Mouse (Mus musculus): ENCODE data around the gene Ciita. TPM values are rescaled to one million over a fixed set of nuclear protein-coding genes. Genes with fewer than 3 reads are reported as not detected.

Ciita gene
- polyA plus RNA-seq, 1 experiment from 2014 or later, result 0.49 TPM

GRCm38 (mm10) chr16:10461178-10461577 is 18.7 kb upstream of the Ciita start:
- Histone ChIP-seq H3K27ac (ENCODE audit: low read length) (no peak overlapping the region), H3K4me2 (ENCODE audit: low read depth, low read length) (no peak overlapping the region), H3K27me3 (ENCODE audit: control insufficient read depth, insufficient read depth, low read length) (no peaks in the 10 kb centered on the region), H3K9ac (ENCODE audit: low read length) (no peak overlapping the region), H3K4me1 (ENCODE audit: control insufficient read depth, insufficient read depth, low read length) (no peaks in the 10 kb centered on the region), H3K36me3 (ENCODE audit: control insufficient read depth, insufficient read depth, low read length) (no peaks in the 10 kb centered on the region), H3K4me3 (replicated peaks; ENCODE audit: low read length) (no peak overlapping the region), H3K9me3 (replicated peaks; ENCODE audit: control insufficient read depth, low read length) (no peaks in the 10 kb centered on the region)
- WGBS, result 73% methylated on average over 2 of the region's 2 CpGs
- no peak for ATAC-seq (ENCODE audit: insufficient read depth, low FRiP score)

GRCm38 (mm10) chr16:10465011-10465681 is 14.7 kb upstream of the Ciita start:
- H3K4me3 ChIP-seq (replicated peaks; ENCODE audit: low read length), result no peak overlapping the region
- 15% methylated on average over 4 of the region's 4 CpGs for WGBS
- H3K4me1 ChIP-seq (ENCODE audit: control insufficient read depth, insufficient read depth, low read length), result no peaks in the 10 kb centered on the region
- no peaks in the 10 kb centered on the region for H3K9me3 ChIP-seq (replicated peaks; ENCODE audit: control insufficient read depth, low read length)
- H3K27me3 ChIP-seq (ENCODE audit: control insufficient read depth, insufficient read depth, low read length), result no peaks in the 10 kb centered on the region
- no peak for ATAC-seq (ENCODE audit: insufficient read depth, low FRiP score)
- H3K4me2 ChIP-seq (ENCODE audit: low read depth, low read length), result no peak overlapping the region
- H3K9ac ChIP-seq (ENCODE audit: low read length), result no peak overlapping the region
- H3K36me3 ChIP-seq (ENCODE audit: control insufficient read depth, insufficient read depth, low read length), result no peaks in the 10 kb centered on the region
- H3K27ac ChIP-seq (ENCODE audit: low read length), result no peak overlapping the region

- WGBS, result 37% methylated on average over 11 of the region's 11 CpGs
- H3K4me3 ChIP-seq (replicated peaks; ENCODE audit: low read length), result no peak overlapping the region
- no peak overlapping the region for H3K4me2 ChIP-seq (ENCODE audit: low read depth, low read length)
- H3K36me3 ChIP-seq (ENCODE audit: control insufficient read depth, insufficient read depth, low read length), result no peaks in the 10 kb centered on the region
- no peak overlapping the region for H3K9ac ChIP-seq (ENCODE audit: low read length)
- H3K27ac ChIP-seq (ENCODE audit: low read length), result no peak overlapping the region
- H3K9me3 ChIP-seq (replicated peaks; ENCODE audit: control insufficient read depth, low read length), result no peaks in the 10 kb centered on the region
- H3K4me1 ChIP-seq (ENCODE audit: control insufficient read depth, insufficient read depth, low read length), result no peaks in the 10 kb centered on the region
- ATAC-seq (ENCODE audit: insufficient read depth, low FRiP score), result no peak
- H3K27me3 ChIP-seq (ENCODE audit: control insufficient read depth, insufficient read depth, low read length), result no peaks in the 10 kb centered on the region
Observed at GRCm38 (mm10) chr16:10467391-10468107, 12.3 kb upstream of the Ciita start.

GRCm38 (mm10) chr16:10468201-10468600 is 11.7 kb upstream of the Ciita start:
- Histone ChIP-seq H3K4me2 (ENCODE audit: low read depth, low read length) (no peak overlapping the region), H3K27me3 (ENCODE audit: control insufficient read depth, insufficient read depth, low read length) (no peaks in the 10 kb centered on the region), H3K4me3 (replicated peaks; ENCODE audit: low read length) (no peak overlapping the region), H3K9ac (ENCODE audit: low read length) (no peak overlapping the region), H3K27ac (ENCODE audit: low read length) (no peak overlapping the region), H3K4me1 (ENCODE audit: control insufficient read depth, insufficient read depth, low read length) (no peaks in the 10 kb centered on the region), H3K9me3 (replicated peaks; ENCODE audit: control insufficient read depth, low read length) (no peaks in the 10 kb centered on the region), H3K36me3 (ENCODE audit: control insufficient read depth, insufficient read depth, low read length) (no peaks in the 10 kb centered on the region)
- ATAC-seq (ENCODE audit: insufficient read depth, low FRiP score), result no peak
- 79% methylated on average over 1 of the region's 1 CpGs for WGBS

- H3K4me1 ChIP-seq (ENCODE audit: control insufficient read depth, insufficient read depth, low read length), result no peaks in the 10 kb centered on the region
- no peaks in the 10 kb centered on the region for H3K9me3 ChIP-seq (replicated peaks; ENCODE audit: control insufficient read depth, low read length)
- 85% methylated on average over 3 of the region's 3 CpGs for WGBS
- no peak overlapping the region for H3K4me3 ChIP-seq (replicated peaks; ENCODE audit: low read length)
- H3K9ac ChIP-seq (ENCODE audit: low read length), result no peak overlapping the region
- H3K27ac ChIP-seq (ENCODE audit: low read length), result no peak overlapping the region
- no peak for ATAC-seq (ENCODE audit: insufficient read depth, low FRiP score)
- H3K27me3 ChIP-seq (ENCODE audit: control insufficient read depth, insufficient read depth, low read length), result no peaks in the 10 kb centered on the region
- no peak overlapping the region for H3K4me2 ChIP-seq (ENCODE audit: low read depth, low read length)
- no peaks in the 10 kb centered on the region for H3K36me3 ChIP-seq (ENCODE audit: control insufficient read depth, insufficient read depth, low read length)
Observed at GRCm38 (mm10) chr16:10471950-10472349, 7.9 kb upstream of the Ciita start.

GRCm38 (mm10) chr16:10474956-10475355 is 4.9 kb upstream of the Ciita start:
- ATAC-seq (ENCODE audit: insufficient read depth, low FRiP score), result no peak
- H3K27me3 ChIP-seq (ENCODE audit: control insufficient read depth, insufficient read depth, low read length), result no peaks in the 10 kb centered on the region
- H3K4me2 ChIP-seq (ENCODE audit: low read depth, low read length), result no peak overlapping the region
- H3K4me1 ChIP-seq (ENCODE audit: control insufficient read depth, insufficient read depth, low read length), result no peaks in the 10 kb centered on the region
- H3K9ac ChIP-seq (ENCODE audit: low read length), result no peak overlapping the region
- no peak overlapping the region for H3K27ac ChIP-seq (ENCODE audit: low read length)
- H3K4me3 ChIP-seq (replicated peaks; ENCODE audit: low read length), result no peak overlapping the region
- WGBS, result 36% methylated on average over 3 of the region's 3 CpGs
- no peaks in the 10 kb centered on the region for H3K9me3 ChIP-seq (replicated peaks; ENCODE audit: control insufficient read depth, low read length)
- H3K36me3 ChIP-seq (ENCODE audit: control insufficient read depth, insufficient read depth, low read length), result no peaks in the 10 kb centered on the region

- Histone ChIP-seq H3K9ac (ENCODE audit: low read length) (no peak overlapping the region), H3K27ac (ENCODE audit: low read length) (no peak overlapping the region), H3K36me3 (ENCODE audit: control insufficient read depth, insufficient read depth, low read length) (no peaks in the 10 kb centered on the region), H3K27me3 (ENCODE audit: control insufficient read depth, insufficient read depth, low read length) (no peaks in the 10 kb centered on the region), H3K9me3 (replicated peaks; ENCODE audit: control insufficient read depth, low read length) (no peaks in the 10 kb centered on the region), H3K4me2 (ENCODE audit: low read depth, low read length) (no peak overlapping the region), H3K4me1 (ENCODE audit: control insufficient read depth, insufficient read depth, low read length) (no peaks in the 10 kb centered on the region), H3K4me3 (replicated peaks; ENCODE audit: low read length) (no peak overlapping the region)
- ATAC-seq (ENCODE audit: insufficient read depth, low FRiP score), result no peak
- 63% methylated on average over 2 of the region's 2 CpGs for WGBS
Observed at GRCm38 (mm10) chr16:10475919-10476318, 3.9 kb upstream of the Ciita start.

GRCm38 (mm10) chr16:10482343-10482742 is 2.5 kb downstream of the Ciita start:
- no peak for ATAC-seq (ENCODE audit: insufficient read depth, low FRiP score)
- no peak overlapping the region for H3K4me2 ChIP-seq (ENCODE audit: low read depth, low read length)

GRCm38 (mm10) chr16:10486993-10487392 is 7.1 kb downstream of the Ciita start:
- no peak overlapping the region for H3K9ac ChIP-seq (ENCODE audit: low read length)
- WGBS, result 73% methylated on average over 3 of the region's 3 CpGs
- H3K27me3 ChIP-seq (ENCODE audit: control insufficient read depth, insufficient read depth, low read length), result peaks cover 3% of the 10 kb centered on the region
- no peak overlapping the region for H3K27ac ChIP-seq (ENCODE audit: low read length)
- H3K9me3 ChIP-seq (replicated peaks; ENCODE audit: control insufficient read depth, low read length), result no peaks in the 10 kb centered on the region
- H3K36me3 ChIP-seq (ENCODE audit: control insufficient read depth, insufficient read depth, low read length), result no peaks in the 10 kb centered on the region
- no peak for ATAC-seq (ENCODE audit: insufficient read depth, low FRiP score)
- H3K4me3 ChIP-seq (replicated peaks; ENCODE audit: low read length), result no peak overlapping the region
- no peak overlapping the region for H3K4me2 ChIP-seq (ENCODE audit: low read depth, low read length)
- no peaks in the 10 kb centered on the region for H3K4me1 ChIP-seq (ENCODE audit: control insufficient read depth, insufficient read depth, low read length)

More at GRCm38 (mm10) chr16:10482343-10482742, 2.5 kb downstream of the Ciita start:
- WGBS, result 63% methylated on average over 4 of the region's 4 CpGs
- H3K27me3 ChIP-seq (ENCODE audit: control insufficient read depth, insufficient read depth, low read length), result no peaks in the 10 kb centered on the region
- H3K36me3 ChIP-seq (ENCODE audit: control insufficient read depth, insufficient read depth, low read length), result no peaks in the 10 kb centered on the region
- no peaks in the 10 kb centered on the region for H3K4me1 ChIP-seq (ENCODE audit: control insufficient read depth, insufficient read depth, low read length)
- H3K27ac ChIP-seq (ENCODE audit: low read length), result no peak overlapping the region
- no peaks in the 10 kb centered on the region for H3K9me3 ChIP-seq (replicated peaks; ENCODE audit: control insufficient read depth, low read length)
- H3K9ac ChIP-seq (ENCODE audit: low read length), result no peak overlapping the region
- no peak overlapping the region for H3K4me3 ChIP-seq (replicated peaks; ENCODE audit: low read length)
